Mouse (Mus musculus) 416B (cell line): ENCODE measurements around the gene Cln6.
"Not testable (repeated sequence)": the region's sequence is repeated elsewhere in the genome, so short reads cannot be mapped to it uniquely, and the experiment has no call there.

Source experiments
- DNase-seq: peaks from one replicate; pipeline ENCODE4 v3.0.0; 2011; ENCODE audit warnings: low read depth

Cln6 gene

GRCm38 (mm10) chr9:62829877-62830276 lies 8.7 kb upstream of the Cln6 start:
- no peak for DNase-seq

GRCm38 (mm10) chr9:62834906-62835305 lies 3.7 kb upstream of the Cln6 start:
- DNase-seq = no peak

GRCm38 (mm10) chr9:62835705-62836446 lies 2.7 kb upstream of the Cln6 start:
- peak; percentile 37 for DNase-seq

- no peak for DNase-seq
Measured at GRCm38 (mm10) chr9:62837611-62838010, 974 bp upstream of the Cln6 start.

- no peak for DNase-seq
Measured at GRCm38 (mm10) chr9:62838146-62838505, 459 bp upstream of the Cln6 start.

- peak; percentile 56 for DNase-seq
Measured at GRCm38 (mm10) chr9:62839172-62839770, 686 bp downstream of the Cln6 start.

GRCm38 (mm10) chr9:62843356-62844024 lies 4.9 kb downstream of the Cln6 start:
- DNase-seq = no peak

- no peak for DNase-seq
Measured at GRCm38 (mm10) chr9:62844461-62844860, 5.9 kb downstream of the Cln6 start.

GRCm38 (mm10) chr9:62847694-62848093 lies 9.1 kb downstream of the Cln6 start:
- DNase-seq = peak; percentile 79

GRCm38 (mm10) chr9:62848641-62849040 lies 10.1 kb downstream of the Cln6 start:
- DNase-seq = no peak

- DNase-seq = no peak
Measured at GRCm38 (mm10) chr9:62851571-62851970, 13.0 kb downstream of the Cln6 start.

GRCm38 (mm10) chr9:62854483-62854882 lies 15.9 kb downstream of the Cln6 start:
- peak; percentile 21 for DNase-seq

- DNase-seq = no peak
Measured at GRCm38 (mm10) chr9:62857216-62857615, 18.6 kb downstream of the Cln6 start.

GRCm38 (mm10) chr9:62857719-62858261 lies 19.2 kb downstream of the Cln6 start, which contains the start of gene Calml4:
Calml4 (plus strand) TSS chr9:62858080.
- DNase-seq = no peak

GRCm38 (mm10) chr9:62858266-62859019 lies 19.9 kb downstream of the Cln6 start:
- no peak for DNase-seq

GRCm38 (mm10) chr9:62860102-62860501 lies 21.5 kb downstream of the Cln6 start:
- not testable (repeated sequence) for DNase-seq

GRCm38 (mm10) chr9:62860866-62861265 lies 22.3 kb downstream of the Cln6 start:
- DNase-seq = no peak

GRCm38 (mm10) chr9:62869236-62869635 lies 30.7 kb downstream of the Cln6 start:
- DNase-seq = not testable (repeated sequence)

- DNase-seq = no peak
Measured at GRCm38 (mm10) chr9:62870728-62871127, 32.1 kb downstream of the Cln6 start.

GRCm38 (mm10) chr9:62876966-62877616 lies 38.5 kb downstream of the Cln6 start:
- peak; percentile 21 for DNase-seq

- DNase-seq = no peak
Measured at GRCm38 (mm10) chr9:62877825-62878224, 39.2 kb downstream of the Cln6 start.

- no peak for DNase-seq
Measured at GRCm38 (mm10) chr9:62881871-62882270, 43.3 kb downstream of the Cln6 start.
